Mouse (Mus musculus): ENCODE measurements around the gene Zfp316. TPM values are rescaled to one million over a fixed set of nuclear protein-coding genes. Genes with fewer than 3 reads are reported as not detected.

The Zfp316 gene
- polyA plus RNA-seq, 1 experiment: 6.1 TPM

DNA sequence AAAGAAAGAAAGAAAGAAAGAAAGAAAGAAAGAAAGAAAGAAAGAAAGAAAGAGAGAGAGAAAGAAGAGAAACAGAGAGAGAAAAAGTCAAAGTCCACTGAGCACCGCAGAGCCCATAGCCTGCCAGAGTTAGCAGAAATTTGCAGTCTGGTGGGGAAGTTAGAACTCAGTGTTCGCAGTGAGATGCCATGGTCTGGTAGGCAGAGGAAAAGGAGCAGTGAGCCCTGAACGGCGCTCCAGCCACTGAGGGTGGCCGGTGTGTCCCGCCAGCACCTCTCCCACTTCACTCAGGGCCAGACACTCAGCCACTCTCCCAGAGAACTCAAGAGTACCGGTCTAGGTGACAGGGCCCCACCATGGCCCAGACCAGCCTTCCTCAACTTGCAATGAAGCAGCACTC lies 34.4 kb upstream of the Zfp316 start:
- Histone ChIP-seq H3K36me3 (ENCODE audit: control insufficient read depth, insufficient read depth) (peaks cover 18% of the 10 kb centered on the region), H3K4me2 (ENCODE audit: low read depth) (no peak overlapping the region), H3ac (ENCODE audit: control insufficient read depth, insufficient read length) (no peak overlapping the region), H3K79me2 (ENCODE audit: control insufficient read depth, insufficient read depth) (peaks cover 7% of the 10 kb centered on the region), H3K4me3 (no peak overlapping the region), H3K27me3 (ENCODE audit: control insufficient read depth, insufficient read depth, insufficient read length) (no peaks in the 10 kb centered on the region)
- TF ChIP-seq TCF12 (IDR thresholded peaks at IDR 0.05; ENCODE audit: insufficient read depth, poor library complexity, severe bottlenecking) (no peak), TCF3 (IDR thresholded peaks at IDR 0.05; ENCODE audit: insufficient read length, low read depth) (no peak), MYOD1 (IDR thresholded peaks at IDR 0.05; ENCODE audit: control insufficient read depth in 1 of 3, insufficient read length in 2 of 3, low read depth in 2 of 3) (no peak)

DNA sequence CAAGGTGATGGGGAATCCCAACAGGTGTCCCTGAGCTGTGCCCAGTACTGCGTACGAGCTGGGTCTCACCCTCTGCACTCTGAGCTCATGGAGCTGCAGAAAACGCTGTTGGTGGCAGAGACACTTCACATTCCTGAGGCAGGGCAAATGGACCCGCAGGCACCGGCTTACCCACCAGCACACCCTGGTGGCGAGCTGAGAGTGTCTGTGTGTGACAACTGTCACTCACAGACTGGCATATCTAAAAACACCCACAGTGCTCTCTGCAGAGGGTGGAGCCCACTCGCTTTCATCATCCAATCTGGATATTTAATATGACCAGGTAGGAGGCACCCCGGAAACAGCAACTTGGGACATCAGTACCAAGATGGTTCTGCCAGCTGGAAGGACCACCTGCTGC lies 31.5 kb upstream of the Zfp316 start:
- Histone ChIP-seq H3K4me2 (ENCODE audit: low read depth) (no peak overlapping the region), H3K36me3 (ENCODE audit: control insufficient read depth, insufficient read depth) (peaks cover 15% of the 10 kb centered on the region), H3K79me2 (ENCODE audit: control insufficient read depth, insufficient read depth) (peaks cover 7% of the 10 kb centered on the region), H3K4me3 (no peak overlapping the region), H3ac (ENCODE audit: control insufficient read depth, insufficient read length) (no peak overlapping the region), H3K27me3 (ENCODE audit: control insufficient read depth, insufficient read depth, insufficient read length) (no peaks in the 10 kb centered on the region)
- TF ChIP-seq TCF3 (IDR thresholded peaks at IDR 0.05; ENCODE audit: insufficient read length, low read depth) (no peak), MAX (IDR thresholded peaks at IDR 0.05; ENCODE audit: low read depth) (no peak), USF1 (IDR thresholded peaks at IDR 0.05; ENCODE audit: low read depth) (no peak), TCF12 (IDR thresholded peaks at IDR 0.05; ENCODE audit: insufficient read depth, poor library complexity, severe bottlenecking) (no peak), MYOG (IDR thresholded peaks at IDR 0.05; ENCODE audit: control insufficient read depth in 1 of 3, insufficient read depth in 1 of 3, insufficient read length in 2 of 3, low read depth in 2 of 3) (no peak), E2F4 (IDR thresholded peaks at IDR 0.05; ENCODE audit: insufficient read depth) (no peak), POLR2AphosphoS2 (IDR thresholded peaks at IDR 0.05; ENCODE audit: insufficient read length, low read depth) (no peak), CEBPB (IDR thresholded peaks at IDR 0.05; ENCODE audit: insufficient read depth, poor library complexity, severe bottlenecking) (no peak), REST (IDR thresholded peaks at IDR 0.05; ENCODE audit: insufficient read depth, insufficient read length) (no peak), POLR2A (IDR thresholded peaks at IDR 0.05; ENCODE audit: insufficient read length, low read depth) (no peak), SRF (IDR thresholded peaks at IDR 0.05; ENCODE audit: control insufficient read depth, insufficient read length, low read depth) (no peak), MYOD1 (IDR thresholded peaks at IDR 0.05; ENCODE audit: control insufficient read depth in 1 of 3, insufficient read length in 2 of 3, low read depth in 2 of 3) (no peak)

DNA sequence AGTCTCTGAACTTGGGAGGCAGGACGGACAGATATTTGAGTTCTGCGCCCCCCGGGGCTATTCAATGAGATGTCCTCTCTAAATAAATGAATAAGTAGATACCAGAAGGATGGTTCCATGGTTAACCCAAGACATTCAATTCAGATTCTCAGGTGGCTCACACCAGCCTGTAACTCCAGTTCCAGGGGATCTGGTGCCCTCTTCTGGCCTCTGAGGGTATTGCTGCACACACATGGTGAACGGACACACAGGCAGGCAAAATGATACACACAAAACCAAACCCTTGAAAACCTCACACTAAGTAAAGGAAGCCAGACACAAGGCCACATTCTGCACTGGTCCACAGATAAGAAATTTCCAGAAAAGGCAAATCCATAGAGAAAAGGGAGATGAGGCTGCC lies 29.9 kb upstream of the Zfp316 start:
- Histone ChIP-seq H3K4me2 (ENCODE audit: low read depth) (no peak overlapping the region), H3ac (ENCODE audit: control insufficient read depth, insufficient read length) (no peak overlapping the region), H3K36me3 (ENCODE audit: control insufficient read depth, insufficient read depth) (peaks cover 6% of the 10 kb centered on the region), H3K79me2 (ENCODE audit: control insufficient read depth, insufficient read depth) (no peaks in the 10 kb centered on the region), H3K27me3 (ENCODE audit: control insufficient read depth, insufficient read depth, insufficient read length) (no peaks in the 10 kb centered on the region), H3K4me3 (no peak overlapping the region)
- TF ChIP-seq TCF12 (IDR thresholded peaks at IDR 0.05; ENCODE audit: insufficient read depth, poor library complexity, severe bottlenecking): no peak
- TF ChIP-seq MYOD1 (IDR thresholded peaks at IDR 0.05; ENCODE audit: control insufficient read depth in 1 of 3, insufficient read length in 2 of 3, low read depth in 2 of 3): no peak
- no peak for TF ChIP-seq REST (IDR thresholded peaks at IDR 0.05; ENCODE audit: insufficient read depth, insufficient read length)
- TF ChIP-seq POLR2AphosphoS2 (IDR thresholded peaks at IDR 0.05; ENCODE audit: insufficient read length, low read depth): no peak
- no peak for TF ChIP-seq MYOG (IDR thresholded peaks at IDR 0.05; ENCODE audit: control insufficient read depth in 1 of 3, insufficient read depth in 1 of 3, insufficient read length in 2 of 3, low read depth in 2 of 3)
- TF ChIP-seq USF1 (IDR thresholded peaks at IDR 0.05; ENCODE audit: low read depth): no peak
- no peak for TF ChIP-seq POLR2A (IDR thresholded peaks at IDR 0.05; ENCODE audit: insufficient read length, low read depth)
- TF ChIP-seq E2F4 (IDR thresholded peaks at IDR 0.05; ENCODE audit: insufficient read depth): no peak

DNA sequence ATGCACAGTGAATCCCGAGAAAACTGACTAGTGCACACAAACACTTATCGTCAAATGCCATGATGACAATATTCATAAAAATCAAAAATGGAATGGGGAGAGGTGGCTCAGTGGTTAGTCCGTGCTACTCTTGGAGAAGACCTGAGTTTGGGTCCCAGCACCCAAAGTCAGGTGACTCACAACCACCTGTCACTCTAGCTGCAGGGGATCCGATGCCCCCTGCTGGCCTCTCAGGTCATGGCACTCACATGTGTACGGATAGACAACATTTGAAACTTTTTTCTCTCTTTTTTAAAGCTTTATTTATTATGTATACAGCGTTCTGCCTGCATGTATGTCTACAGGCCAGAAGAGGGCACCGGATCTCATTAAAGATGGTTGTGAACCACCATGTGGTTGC lies 28.6 kb upstream of the Zfp316 start:
- H3K79me2 ChIP-seq (ENCODE audit: control insufficient read depth, insufficient read depth): no peaks in the 10 kb centered on the region
- no peaks in the 10 kb centered on the region for H3K27me3 ChIP-seq (ENCODE audit: control insufficient read depth, insufficient read depth, insufficient read length)
- peaks cover 6% of the 10 kb centered on the region for H3K36me3 ChIP-seq (ENCODE audit: control insufficient read depth, insufficient read depth)
- no peak overlapping the region for H3K4me2 ChIP-seq (ENCODE audit: low read depth)
- no peak overlapping the region for H3ac ChIP-seq (ENCODE audit: control insufficient read depth, insufficient read length)
- no peak for TF ChIP-seq SRF (IDR thresholded peaks at IDR 0.05; ENCODE audit: control insufficient read depth, insufficient read length, low read depth)
- no peak for TF ChIP-seq MAX (IDR thresholded peaks at IDR 0.05; ENCODE audit: low read depth)
- TF ChIP-seq POLR2A (IDR thresholded peaks at IDR 0.05; ENCODE audit: insufficient read length, low read depth): no peak
- no peak for TF ChIP-seq CEBPB (IDR thresholded peaks at IDR 0.05; ENCODE audit: insufficient read depth, poor library complexity, severe bottlenecking)
- TF ChIP-seq MYOG (IDR thresholded peaks at IDR 0.05; ENCODE audit: control insufficient read depth in 1 of 3, insufficient read depth in 1 of 3, insufficient read length in 2 of 3, low read depth in 2 of 3): no peak
- TF ChIP-seq E2F4 (IDR thresholded peaks at IDR 0.05; ENCODE audit: insufficient read depth): no peak
- TF ChIP-seq REST (IDR thresholded peaks at IDR 0.05; ENCODE audit: insufficient read depth, insufficient read length): no peak
- TF ChIP-seq USF1 (IDR thresholded peaks at IDR 0.05; ENCODE audit: low read depth): no peak
- TF ChIP-seq TCF12 (IDR thresholded peaks at IDR 0.05; ENCODE audit: insufficient read depth, poor library complexity, severe bottlenecking): no peak
- TF ChIP-seq TCF3 (IDR thresholded peaks at IDR 0.05; ENCODE audit: insufficient read length, low read depth): no peak
- TF ChIP-seq MYOD1 (IDR thresholded peaks at IDR 0.05; ENCODE audit: control insufficient read depth in 1 of 3, insufficient read length in 2 of 3, low read depth in 2 of 3): no peak
- no peak for TF ChIP-seq POLR2AphosphoS2 (IDR thresholded peaks at IDR 0.05; ENCODE audit: insufficient read length, low read depth)
- no peak overlapping the region for H3K4me3 ChIP-seq

DNA sequence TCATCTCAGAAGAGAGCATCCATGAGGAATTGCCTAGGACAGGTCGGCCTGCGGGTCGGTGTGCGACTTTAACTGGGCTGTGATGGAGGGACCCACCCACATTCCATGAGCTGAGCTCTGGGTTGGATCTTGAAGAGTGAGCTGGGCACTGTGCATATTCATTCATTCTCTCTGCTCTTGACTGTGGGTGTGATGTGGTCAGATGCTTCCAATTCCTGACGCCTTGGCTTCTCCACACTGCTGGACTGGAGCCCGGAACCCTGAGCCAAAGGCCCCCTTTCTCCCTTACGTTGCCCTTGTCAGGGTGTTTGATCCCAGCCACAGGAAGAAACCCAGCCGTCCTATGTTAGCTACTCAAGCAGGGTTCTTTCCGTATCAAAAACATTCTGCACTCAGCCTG lies 28.2 kb upstream of the Zfp316 start:
- Histone ChIP-seq H3K36me3 (ENCODE audit: control insufficient read depth, insufficient read depth) (peaks cover 6% of the 10 kb centered on the region), H3K27me3 (ENCODE audit: control insufficient read depth, insufficient read depth, insufficient read length) (no peaks in the 10 kb centered on the region), H3K79me2 (ENCODE audit: control insufficient read depth, insufficient read depth) (no peaks in the 10 kb centered on the region), H3ac (ENCODE audit: control insufficient read depth, insufficient read length) (no peak overlapping the region), H3K4me3 (no peak overlapping the region), H3K4me2 (ENCODE audit: low read depth) (no peak overlapping the region)
- no peak for TF ChIP-seq REST (IDR thresholded peaks at IDR 0.05; ENCODE audit: insufficient read depth, insufficient read length)
- TF ChIP-seq TCF3 (IDR thresholded peaks at IDR 0.05; ENCODE audit: insufficient read length, low read depth): no peak
- no peak for TF ChIP-seq USF1 (IDR thresholded peaks at IDR 0.05; ENCODE audit: low read depth)
- no peak for TF ChIP-seq MYOG (IDR thresholded peaks at IDR 0.05; ENCODE audit: control insufficient read depth in 1 of 3, insufficient read depth in 1 of 3, insufficient read length in 2 of 3, low read depth in 2 of 3)
- no peak for TF ChIP-seq E2F4 (IDR thresholded peaks at IDR 0.05; ENCODE audit: insufficient read depth)
- TF ChIP-seq TCF12 (IDR thresholded peaks at IDR 0.05; ENCODE audit: insufficient read depth, poor library complexity, severe bottlenecking): no peak
- no peak for TF ChIP-seq POLR2A (IDR thresholded peaks at IDR 0.05; ENCODE audit: insufficient read length, low read depth)
- TF ChIP-seq POLR2AphosphoS2 (IDR thresholded peaks at IDR 0.05; ENCODE audit: insufficient read length, low read depth): no peak
- TF ChIP-seq SRF (IDR thresholded peaks at IDR 0.05; ENCODE audit: control insufficient read depth, insufficient read length, low read depth): no peak
- TF ChIP-seq MYOD1 (IDR thresholded peaks at IDR 0.05; ENCODE audit: control insufficient read depth in 1 of 3, insufficient read length in 2 of 3, low read depth in 2 of 3): no peak
- TF ChIP-seq CEBPB (IDR thresholded peaks at IDR 0.05; ENCODE audit: insufficient read depth, poor library complexity, severe bottlenecking): no peak
- TF ChIP-seq MAX (IDR thresholded peaks at IDR 0.05; ENCODE audit: low read depth): no peak
